9 mouse cellular contexts compared by ENCODE assay signal in genomic region chr13:21240788-21241187, GRCm38 (mm10). TPM values are rescaled to one million over a fixed set of nuclear protein-coding genes. Genes with fewer than 3 reads are reported as not detected.
DNase-seq lines count a peak whose midpoint lies in the region; ATAC-seq and TF ChIP-seq lines count a peak whose summit lies in the region.
"Had no signal": no experiment of that assay in that cellular context is flagged by ENCODE, and none has a peak within 500 bp of the region (broad histone marks: within the 10 kb centered on the region; RNA-seq: fewer than 3 reads in every experiment).

No protein-coding gene starts in this region.

- no peak overlapping the region for H3K27ac ChIP-seq in forebrain, embryonic 10.5 days
- no peak overlapping the region for H3K27ac ChIP-seq in forebrain, embryonic 15.5 days (replicated peaks)
- no peak overlapping the region for H3K27ac ChIP-seq in stomach, embryonic 15.5 days
- H3K27ac ChIP-seq in stomach, postnatal 0 days (replicated peaks), result no peak overlapping the region
- H3K27ac ChIP-seq in kidney, embryonic 16.5 days (ENCODE audit: low read length), result no peak overlapping the region

- WGBS in forebrain, embryonic 10.5 days, result 7% methylated on average over 7 of the region's 7 CpGs
- 9% methylated on average over 7 of the region's 7 CpGs for WGBS in forebrain, embryonic 15.5 days
- 15% methylated on average over 7 of the region's 7 CpGs for WGBS in stomach, embryonic 15.5 days
- 30% methylated on average over 7 of the region's 7 CpGs for WGBS in stomach, postnatal 0 days
- 18% methylated on average over 7 of the region's 7 CpGs for WGBS in kidney, embryonic 16.5 days

- peaks cover 30% of the 10 kb centered on the region for H3K27me3 ChIP-seq in forebrain, embryonic 10.5 days (ENCODE audit: poor library complexity, severe bottlenecking)
- H3K27me3 ChIP-seq in forebrain, embryonic 15.5 days, result peaks cover 13% of the 10 kb centered on the region; the same call in 1 of the 2 replicates
- H3K27me3 ChIP-seq in stomach, embryonic 15.5 days (replicated peaks), result 0 out of 2 replicates have a peak, but pooled peaks cover 5% of the 10 kb centered on the region
- H3K27me3 ChIP-seq in stomach, postnatal 0 days (ENCODE audit: control insufficient read depth, insufficient read depth, low read length), result no peaks in the 10 kb centered on the region
- peaks cover 23% of the 10 kb centered on the region for H3K27me3 ChIP-seq in kidney, embryonic 16.5 days (ENCODE audit: insufficient read depth, low read length)

- no peak for TF ChIP-seq CTCF in stomach, postnatal 0 days (IDR thresholded peaks at IDR 0.05; ENCODE audit: low read depth)

- ATAC-seq in forebrain, embryonic 15.5 days (replicated peaks), result no peak
- peak; percentile 68; the same call in 1 of the 2 replicates for ATAC-seq in stomach, embryonic 15.5 days (ENCODE audit: insufficient read depth, low FRiP score, low read depth)
- ATAC-seq in stomach, postnatal 0 days (ENCODE audit: low FRiP score, low TSS enrichment), result no peak
- no peak for ATAC-seq in kidney, embryonic 16.5 days (ENCODE audit: low FRiP score, low TSS enrichment)

- no peak for TF ChIP-seq EP300 in stomach, postnatal 0 days (optimal IDR thresholded peaks at IDR 0.05)

- DNase-seq in forebrain, embryonic 10.5 days (ENCODE audit: extremely low spot score, low spot score), result peak; percentile 77
- no peak for DNase-seq in stomach, postnatal 0 days (ENCODE audit: low spot score)
- peak; percentile 17 to 50 for DNase-seq in frontal cortex, postnatal 25 days (ENCODE audit: low spot score in 2 of 2)
- peak; percentile 42 to 68 for DNase-seq in right cerebral cortex, adult 2 months (ENCODE audit: low spot score in 2 of 2)
- DNase-seq in layer of hippocampus, adult 9-11 months, result no peak

- H3K9me3 ChIP-seq in forebrain, embryonic 10.5 days, result peaks cover 8% of the 10 kb centered on the region; the same call in 1 of the 2 replicates
- H3K9me3 ChIP-seq in forebrain, embryonic 15.5 days, result no peaks in the 10 kb centered on the region
- H3K9me3 ChIP-seq in stomach, embryonic 15.5 days, result no peaks in the 10 kb centered on the region
- H3K9me3 ChIP-seq in stomach, postnatal 0 days (ENCODE audit: control insufficient read depth, low read length), result no peaks in the 10 kb centered on the region
- H3K9me3 ChIP-seq in kidney, embryonic 16.5 days (ENCODE audit: low read length), result peaks cover 3% of the 10 kb centered on the region; the same call in 1 of the 2 replicates

- H3K9ac ChIP-seq in forebrain, embryonic 15.5 days (replicated peaks), result no peak overlapping the region
- H3K9ac ChIP-seq in stomach, embryonic 15.5 days, result no peak overlapping the region
- H3K9ac ChIP-seq in stomach, postnatal 0 days (ENCODE audit: low read length), result no peak overlapping the region
- no peak overlapping the region for H3K9ac ChIP-seq in kidney, embryonic 16.5 days (replicated peaks; ENCODE audit: low read length)

- peaks cover 21% of the 10 kb centered on the region for H3K4me1 ChIP-seq in forebrain, embryonic 10.5 days
- peaks cover 3% of the 10 kb centered on the region; the same call in 1 of the 2 replicates for H3K4me1 ChIP-seq in forebrain, embryonic 15.5 days
- no peaks in the 10 kb centered on the region for H3K4me1 ChIP-seq in stomach, embryonic 15.5 days
- no peaks in the 10 kb centered on the region for H3K4me1 ChIP-seq in stomach, postnatal 0 days (replicated peaks; ENCODE audit: control insufficient read depth, insufficient read depth)
- peaks cover 8% of the 10 kb centered on the region; the same call in 1 of the 2 replicates for H3K4me1 ChIP-seq in kidney, embryonic 16.5 days (ENCODE audit: insufficient read depth, low read length)

- no peak overlapping the region for H3K4me2 ChIP-seq in forebrain, embryonic 15.5 days (replicated peaks)
- H3K4me2 ChIP-seq in stomach, embryonic 15.5 days, result no peak overlapping the region
- no peak overlapping the region for H3K4me2 ChIP-seq in stomach, postnatal 0 days (replicated peaks; ENCODE audit: low read depth)
- H3K4me2 ChIP-seq in kidney, embryonic 16.5 days (replicated peaks; ENCODE audit: low read depth, low read length), result no peak overlapping the region

- peak overlapping the region; percentile 12; the same call in 1 of the 2 replicates for H3K4me3 ChIP-seq in forebrain, embryonic 10.5 days
- no peak overlapping the region for H3K4me3 ChIP-seq in forebrain, embryonic 15.5 days
- no peak overlapping the region for H3K4me3 ChIP-seq in stomach, embryonic 15.5 days (replicated peaks)
- no peak overlapping the region for H3K4me3 ChIP-seq in stomach, postnatal 0 days (ENCODE audit: low read depth, low read length)
- no peak overlapping the region for H3K4me3 ChIP-seq in kidney, embryonic 16.5 days (ENCODE audit: low read length)

- H3K36me3 ChIP-seq in forebrain, embryonic 10.5 days (replicated peaks), result no peaks in the 10 kb centered on the region
- H3K36me3 ChIP-seq in forebrain, embryonic 15.5 days, result no peaks in the 10 kb centered on the region
- no peaks in the 10 kb centered on the region for H3K36me3 ChIP-seq in stomach, embryonic 15.5 days
- H3K36me3 ChIP-seq in stomach, postnatal 0 days (ENCODE audit: control insufficient read depth, insufficient read depth, low read length), result no peaks in the 10 kb centered on the region
- no peaks in the 10 kb centered on the region for H3K36me3 ChIP-seq in kidney, embryonic 16.5 days (ENCODE audit: insufficient read depth, low read length)
- H3K36me3 ChIP-seq: G1E had no signal

RNA-seq across cellular contexts. Expression of gene Gpx5, which starts 51.7 kb away (rescaled TPM):
- polyA plus RNA-seq in forebrain, embryonic 10.5 days (2016; fragmentation: Nextera tagmentation; extraction: Ambion mirVana), result not detected in 2 replicates
- polyA plus RNA-seq in forebrain, embryonic 15.5 days (2015; fragmentation: Nextera tagmentation; extraction: Ambion mirVana), result not detected in 2 replicates
- not detected in 2 replicates for polyA plus RNA-seq in stomach, embryonic 15.5 days (2015; fragmentation: Nextera tagmentation; extraction: Ambion mirVana)
- polyA plus RNA-seq in stomach, postnatal 0 days (2015; fragmentation: Nextera tagmentation; extraction: Ambion mirVana), result 0.06 TPM in 1 of 2 replicates, not detected in the other
- not detected in 2 replicates for polyA plus RNA-seq in kidney, embryonic 16.5 days (2015; fragmentation: Nextera tagmentation; extraction: Ambion mirVana)
- polyA plus RNA-seq: G1E had no signal

Comparison
In these comparisons a context has a peak if more than half of its experiments do, and no peak if none do; other contexts are left out.
1. DNase-seq: peak in forebrain, embryonic 10.5 days (single experiment), frontal cortex, postnatal 25 days (2 of 2) and right cerebral cortex, adult 2 months (2 of 2); none in stomach, postnatal 0 days (single experiment) and layer of hippocampus, adult 9-11 months (single experiment).